Mouse (Mus musculus): ENCODE data around the gene Tbc1d9b.

- no peak for TF ChIP-seq CTCF (IDR thresholded peaks at IDR 0.05; ENCODE audit: borderline replicate concordance, insufficient read depth, low read length)
- no peak for TF ChIP-seq POLR2A (IDR thresholded peaks at IDR 0.05; ENCODE audit: low read depth, low read length)
Measured at GRCm38 (mm10) chr11:50131801-50132201, 605 bp downstream of the Tbc1d9b start.

Data from embryonic fibroblast, embryonic 13.5 days (primary cell).